Mouse (Mus musculus) right cerebral cortex, adult 18-20 months (tissue): Measurements from ENCODE around the gene Dennd4c.

Experiments
- DNase-seq: peaks from one replicate; pipeline ENCODE4 v3.0.0; 2022; ENCODE audit warnings: mixed read lengths

Gene Dennd4c

DNA sequence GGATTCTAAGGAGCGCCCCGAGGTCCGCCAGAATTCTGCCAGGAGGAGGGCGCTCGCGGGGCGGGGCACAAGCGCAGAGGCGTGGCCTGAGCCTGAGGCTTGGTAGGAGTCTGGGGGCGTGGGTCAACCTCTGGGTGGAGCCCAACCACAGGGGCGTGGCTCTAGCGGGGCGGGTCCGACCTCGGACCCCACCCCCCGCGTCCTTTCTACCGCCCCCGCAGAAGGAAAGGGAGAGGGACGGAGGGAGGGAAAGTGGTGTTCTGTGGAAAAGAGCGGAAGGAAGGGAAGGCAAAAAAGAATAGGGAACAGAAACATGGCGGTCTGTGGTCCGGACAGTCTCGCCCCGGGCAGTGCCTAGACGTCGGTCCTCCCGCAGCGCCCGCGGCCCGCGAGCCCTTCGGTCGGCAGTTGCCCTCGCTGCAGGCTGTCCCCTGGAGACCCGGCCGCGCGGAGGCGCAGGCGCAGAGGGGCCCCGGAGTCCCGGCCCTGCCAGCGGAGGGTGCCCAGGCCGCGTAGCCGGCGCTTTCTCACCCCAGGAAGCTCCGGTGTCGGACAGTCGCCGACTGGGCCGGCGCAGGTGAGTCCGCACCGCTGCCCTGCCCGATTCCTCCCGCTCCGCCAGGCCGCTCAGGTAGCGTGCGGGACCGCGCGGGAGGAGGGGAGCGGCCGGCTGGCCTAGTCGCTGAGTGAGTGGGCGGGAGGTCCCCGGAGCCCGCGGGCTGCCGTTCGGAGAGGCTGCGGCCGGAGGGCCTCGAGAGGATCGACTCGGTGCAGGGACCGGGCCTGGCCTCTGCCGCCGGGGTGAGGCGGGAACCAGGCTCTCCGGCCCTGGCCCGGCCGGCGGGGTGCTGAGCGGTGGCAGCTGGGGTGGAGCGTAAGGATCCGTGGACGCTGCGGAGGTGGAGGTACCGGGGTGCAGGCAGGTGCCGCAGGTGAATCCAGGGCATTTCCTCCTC, at the start of gene Dennd4c:
Gene Dennd4c, plus strand, starts transcription at position 220 of the 956 bp plus-strand sequence.
- peak; percentile 92 for DNase-seq

DNA sequence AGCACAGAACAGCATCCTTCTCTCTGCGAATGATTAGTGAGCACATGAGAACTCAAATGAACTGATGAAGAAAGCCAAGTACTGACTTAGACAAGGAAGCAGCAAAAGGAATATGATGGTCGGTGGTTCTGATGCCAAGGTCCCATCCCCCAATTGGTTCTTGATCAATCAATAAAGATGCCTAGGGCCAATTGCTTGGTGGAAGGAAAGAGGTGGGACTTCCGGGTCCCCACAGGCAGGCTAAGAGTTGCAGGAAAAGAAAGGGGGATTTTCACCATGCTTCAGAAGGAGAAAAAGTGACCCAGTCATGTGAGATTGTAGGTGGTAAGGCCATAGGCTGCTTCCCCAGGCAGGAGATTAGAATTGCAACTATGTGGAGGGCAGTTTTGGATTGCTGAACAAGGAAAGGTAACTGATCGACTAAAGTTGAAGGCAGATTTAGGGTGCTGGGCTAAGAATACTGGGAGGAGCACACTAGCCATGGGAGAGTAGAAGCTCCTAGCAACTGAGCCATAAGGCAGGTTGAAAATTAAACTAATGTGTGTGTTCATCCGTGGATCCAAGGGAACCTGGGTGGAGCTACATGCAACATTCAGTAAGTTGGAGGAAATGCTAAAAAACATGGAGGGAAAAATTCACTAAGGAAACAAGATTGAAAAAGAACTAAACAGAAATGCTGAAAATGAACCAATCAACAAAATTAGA, 49.0 kb upstream of the Dennd4c start:
- no peak for DNase-seq

DNA sequence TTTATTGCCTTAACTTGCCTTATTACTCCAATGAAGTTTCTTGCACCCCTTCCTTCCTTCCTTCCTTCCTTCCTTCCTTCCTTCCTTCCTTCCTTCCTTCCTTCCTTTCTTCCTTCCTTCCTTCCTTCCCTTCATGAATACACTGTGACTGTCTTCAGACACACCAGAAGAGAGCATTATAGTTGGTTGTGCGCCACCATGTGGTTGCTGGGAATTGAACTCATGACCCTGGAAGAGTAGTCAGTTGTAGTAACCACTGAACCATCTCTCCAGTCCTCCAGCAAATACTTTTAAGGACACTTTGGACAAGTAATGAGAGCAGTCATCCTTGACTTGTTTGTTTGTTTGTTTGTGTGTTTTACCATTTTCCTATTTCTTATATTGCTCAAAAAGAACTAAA, 39.6 kb upstream of the Dennd4c start:
- no peak for DNase-seq

DNA sequence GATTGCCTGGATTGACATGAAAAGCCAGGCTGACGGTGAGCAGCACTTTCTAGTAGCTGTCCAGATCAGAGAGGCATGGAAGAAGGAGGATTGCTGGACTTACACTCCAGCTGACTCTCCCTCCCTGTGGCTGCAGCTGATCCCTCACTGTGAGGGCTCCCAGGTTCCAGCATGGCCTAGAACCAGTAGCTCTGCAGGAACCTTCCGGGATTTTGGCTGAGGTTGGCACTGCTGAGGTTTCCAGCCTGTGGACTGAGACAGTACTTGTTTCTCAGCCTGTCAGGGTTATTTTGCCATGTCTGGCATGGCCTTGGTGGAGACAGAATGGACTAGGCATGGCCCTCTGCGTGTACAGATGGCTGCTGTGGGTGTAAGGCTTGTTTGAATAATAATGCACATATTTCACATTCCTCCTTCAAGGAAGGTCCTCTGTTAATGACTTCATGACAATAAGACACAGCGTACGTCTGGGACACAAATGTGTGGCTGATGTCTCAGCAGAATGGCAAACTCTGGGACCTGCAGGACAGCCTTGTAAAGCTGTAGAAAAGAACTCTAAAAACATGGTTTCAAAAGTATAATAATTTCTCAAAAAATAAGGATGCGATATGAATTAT, 38.2 kb upstream of the Dennd4c start:
- no peak for DNase-seq

DNA sequence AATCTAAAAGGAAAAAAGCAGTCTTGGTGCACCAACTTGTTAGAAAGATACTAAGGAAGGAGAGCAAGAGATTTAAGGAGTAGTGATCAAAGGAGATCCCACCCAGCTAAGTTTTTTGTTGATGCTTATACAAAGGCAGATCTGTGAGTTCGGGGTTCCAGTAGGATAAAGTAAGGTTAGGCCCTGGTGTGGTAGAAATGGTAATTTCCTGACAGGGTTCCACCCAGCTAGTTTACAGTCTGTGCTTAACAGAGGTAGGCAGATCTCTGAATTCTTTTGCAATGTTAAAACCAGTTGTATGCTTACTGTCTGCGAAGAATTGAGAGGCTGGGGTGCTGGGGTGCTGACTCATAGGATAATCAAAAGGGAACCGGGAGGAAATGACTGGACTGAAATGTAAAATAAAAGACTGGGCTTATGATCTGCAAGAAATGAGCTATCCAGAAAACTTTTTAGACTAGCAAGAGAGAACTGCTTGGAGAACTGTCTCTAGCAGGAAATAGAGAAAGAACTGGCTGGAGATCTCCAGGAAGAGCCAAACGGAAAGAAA, 37.6 kb upstream of the Dennd4c start:
- no peak for DNase-seq

DNA sequence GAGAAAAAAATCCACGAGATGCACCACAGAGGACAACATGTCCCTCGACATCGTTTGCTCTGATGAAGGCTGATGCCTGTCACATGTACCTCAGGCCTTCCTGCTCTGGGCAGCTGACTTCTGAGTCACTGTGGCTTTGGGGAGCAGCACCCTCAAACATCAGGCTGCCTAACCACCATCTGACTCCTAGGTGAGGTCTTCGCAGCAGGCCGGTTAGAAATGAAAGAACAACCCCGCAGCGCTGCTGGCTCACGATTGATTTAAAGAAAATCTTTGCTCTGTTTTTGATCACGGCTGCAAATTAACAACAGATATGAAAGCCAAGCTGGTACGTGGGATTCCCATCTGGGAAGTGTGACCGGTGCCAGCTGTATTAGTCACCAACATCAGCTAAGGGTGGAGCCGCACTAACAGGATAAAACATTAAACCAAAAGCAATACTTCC, 35.6 kb upstream of the Dennd4c start:
- peak; percentile 71 for DNase-seq

DNA sequence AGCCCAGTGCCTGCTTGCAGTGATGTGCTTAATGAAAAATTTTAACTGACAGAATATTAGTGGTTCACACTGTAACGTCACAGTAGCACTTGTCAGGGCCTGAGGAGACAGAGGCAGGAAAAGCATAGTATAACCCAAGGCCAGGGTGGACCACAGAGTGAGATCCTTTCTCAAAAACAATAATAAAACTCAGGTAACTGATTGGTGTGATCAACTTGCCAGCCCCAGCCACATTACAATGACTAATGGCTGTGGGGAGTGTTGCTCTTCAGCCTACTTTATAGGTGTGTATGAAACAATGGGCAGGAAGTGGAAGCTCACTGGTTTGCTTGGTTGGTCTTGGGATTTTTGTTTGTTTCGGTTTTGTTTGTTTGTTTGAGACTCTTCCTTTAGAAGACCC, 34.8 kb upstream of the Dennd4c start:
- no peak for DNase-seq

DNA sequence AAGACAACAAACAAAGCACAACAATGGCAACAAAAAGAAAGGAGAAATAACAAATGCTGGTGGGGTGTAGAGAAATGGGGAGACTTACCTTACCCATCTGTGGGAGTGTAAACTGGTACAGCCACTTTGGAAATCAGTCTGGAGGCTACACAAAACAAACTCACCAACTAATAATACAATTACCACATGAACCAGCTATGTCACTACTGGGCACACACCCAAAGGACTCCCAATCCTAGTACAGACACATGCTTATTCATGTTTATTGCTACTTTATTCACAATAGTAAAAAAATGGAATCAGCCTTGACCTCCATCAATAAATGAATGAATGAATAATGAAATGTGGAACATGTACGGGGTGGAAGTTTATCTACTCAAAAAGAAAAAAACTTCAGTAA, 33.0 kb upstream of the Dennd4c start:
- DNase-seq = no peak

DNA sequence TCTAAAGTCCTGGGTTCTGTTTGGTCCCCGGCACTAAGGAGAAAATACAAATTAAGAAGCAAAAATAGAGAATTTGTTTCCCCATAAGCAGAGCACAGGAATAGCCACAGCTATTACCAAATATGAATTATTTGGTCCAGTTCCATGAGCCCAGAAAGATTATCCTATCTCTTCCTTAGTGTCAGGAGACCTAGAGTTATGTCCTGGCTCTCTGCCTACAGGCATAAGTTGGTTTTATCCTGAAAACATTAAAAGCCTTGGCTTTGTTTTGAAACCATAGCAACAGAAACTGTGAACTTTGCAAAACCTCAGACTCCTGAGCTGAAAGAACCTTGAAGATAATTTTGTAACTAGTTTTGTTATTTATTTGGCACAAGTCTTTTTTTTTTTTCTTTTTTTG, 31.2 kb upstream of the Dennd4c start:
- DNase-seq = no peak

DNA sequence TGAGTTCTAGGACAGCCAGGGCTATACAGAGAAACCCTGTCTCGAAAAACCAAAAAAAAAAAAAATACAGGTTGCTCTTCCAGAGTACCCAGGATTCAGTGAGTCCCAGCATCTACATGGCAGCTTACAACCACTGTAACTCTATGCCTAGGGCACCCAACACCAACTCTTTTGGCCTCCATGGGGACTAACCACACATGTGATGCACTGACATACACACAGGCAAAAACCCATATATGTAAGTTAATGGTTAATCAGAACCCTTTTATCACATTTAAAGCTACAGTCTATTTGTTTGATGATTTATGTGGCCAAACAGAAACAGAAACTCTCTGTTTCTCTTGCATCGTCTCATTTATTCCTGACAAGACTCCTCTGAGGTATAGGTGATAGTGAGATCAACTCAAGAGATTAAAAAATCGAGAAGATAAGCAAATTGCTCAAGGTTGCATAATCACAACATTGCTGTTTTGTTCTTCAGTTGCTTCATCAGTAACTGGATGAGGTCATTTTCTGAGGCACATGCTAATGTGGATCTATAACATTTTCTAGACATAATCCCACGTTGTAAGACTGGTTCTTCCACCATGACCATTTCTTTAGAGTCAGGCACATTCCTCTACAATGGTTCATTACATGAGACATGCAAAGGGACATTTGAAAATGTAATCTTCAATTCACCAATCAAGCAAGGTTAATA, 29.3 kb upstream of the Dennd4c start:
- no peak for DNase-seq

DNA sequence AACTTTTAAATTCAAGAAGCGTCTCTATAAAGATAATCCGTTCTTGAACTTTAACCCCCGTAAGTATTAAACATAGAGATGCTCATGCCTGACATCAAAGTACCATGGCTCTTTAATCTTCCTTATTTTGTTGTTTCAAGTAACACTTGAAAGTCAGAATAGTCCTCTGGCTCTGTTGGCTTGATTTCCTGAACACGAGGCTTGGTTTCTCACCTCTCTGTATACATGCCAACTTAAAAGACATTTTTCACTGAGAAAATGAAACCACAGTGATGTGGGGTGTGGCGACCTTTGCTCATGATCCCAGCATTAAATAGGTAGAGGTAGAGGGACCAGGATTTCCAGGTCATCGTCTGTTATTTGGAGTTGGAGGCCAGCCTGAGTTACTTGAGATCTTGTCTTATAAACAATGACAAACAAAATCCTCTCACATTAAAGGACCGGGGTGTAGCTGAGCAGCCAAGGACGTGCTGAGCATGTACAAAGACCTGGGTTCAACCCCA, 26.4 kb upstream of the Dennd4c start:
- DNase-seq = no peak

DNA sequence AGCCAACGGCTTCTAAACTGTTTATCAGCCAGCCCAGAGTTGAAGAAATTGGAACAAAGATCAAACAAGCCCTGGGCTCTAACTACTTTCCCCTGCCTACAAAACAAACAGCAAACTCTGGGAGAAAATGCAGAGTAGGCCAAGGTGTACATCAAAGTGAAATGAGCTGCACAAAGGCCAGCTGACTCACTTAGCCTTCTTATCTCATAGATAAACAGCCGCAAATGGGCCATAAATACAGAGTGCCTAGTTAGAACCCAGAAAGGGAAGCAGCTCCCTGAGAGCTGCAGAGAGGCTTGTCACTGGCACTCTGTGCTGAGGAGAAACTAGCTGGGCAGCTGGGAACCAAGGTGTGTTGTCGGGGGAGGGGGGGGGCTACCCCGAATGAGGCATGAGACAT, 23.2 kb upstream of the Dennd4c start:
- no peak for DNase-seq

DNA sequence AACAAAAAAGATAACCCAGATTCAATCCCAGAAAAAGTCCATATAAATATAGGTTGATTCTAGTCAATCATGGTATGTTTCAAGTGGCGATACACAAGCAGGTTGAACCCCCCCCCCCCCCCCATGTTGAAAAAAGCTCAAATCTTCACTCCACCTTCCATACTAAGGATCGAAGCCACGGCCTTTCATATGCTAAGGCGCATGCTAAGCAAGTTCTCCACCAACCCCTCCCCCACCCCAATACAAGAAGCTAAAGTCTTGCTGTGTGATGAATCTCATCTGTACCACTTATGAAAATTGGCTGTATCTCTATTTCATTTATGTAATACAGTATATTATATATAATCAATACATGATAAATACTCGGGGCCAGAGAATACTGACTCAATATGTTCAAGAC, 22.2 kb upstream of the Dennd4c start:
- no peak for DNase-seq

DNA sequence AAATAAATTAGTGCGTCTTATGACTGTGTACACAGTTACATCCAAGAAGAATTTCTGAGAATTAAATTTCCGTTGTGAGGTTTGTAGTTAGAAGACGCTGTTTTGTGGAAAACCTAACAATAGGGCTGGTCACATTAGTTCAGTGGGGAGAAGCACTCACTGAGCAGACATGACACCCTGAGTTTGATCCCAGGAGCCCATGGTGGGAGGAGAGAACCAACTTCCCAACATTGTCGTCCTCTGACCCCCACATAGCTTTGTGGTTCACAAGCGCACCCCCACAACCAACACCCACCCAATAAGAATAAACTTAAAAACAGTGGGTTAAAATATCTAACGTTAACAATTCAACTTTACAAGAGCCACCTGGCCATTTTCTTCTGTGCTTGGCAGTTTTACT, 18.5 kb upstream of the Dennd4c start:
- DNase-seq = no peak

DNA sequence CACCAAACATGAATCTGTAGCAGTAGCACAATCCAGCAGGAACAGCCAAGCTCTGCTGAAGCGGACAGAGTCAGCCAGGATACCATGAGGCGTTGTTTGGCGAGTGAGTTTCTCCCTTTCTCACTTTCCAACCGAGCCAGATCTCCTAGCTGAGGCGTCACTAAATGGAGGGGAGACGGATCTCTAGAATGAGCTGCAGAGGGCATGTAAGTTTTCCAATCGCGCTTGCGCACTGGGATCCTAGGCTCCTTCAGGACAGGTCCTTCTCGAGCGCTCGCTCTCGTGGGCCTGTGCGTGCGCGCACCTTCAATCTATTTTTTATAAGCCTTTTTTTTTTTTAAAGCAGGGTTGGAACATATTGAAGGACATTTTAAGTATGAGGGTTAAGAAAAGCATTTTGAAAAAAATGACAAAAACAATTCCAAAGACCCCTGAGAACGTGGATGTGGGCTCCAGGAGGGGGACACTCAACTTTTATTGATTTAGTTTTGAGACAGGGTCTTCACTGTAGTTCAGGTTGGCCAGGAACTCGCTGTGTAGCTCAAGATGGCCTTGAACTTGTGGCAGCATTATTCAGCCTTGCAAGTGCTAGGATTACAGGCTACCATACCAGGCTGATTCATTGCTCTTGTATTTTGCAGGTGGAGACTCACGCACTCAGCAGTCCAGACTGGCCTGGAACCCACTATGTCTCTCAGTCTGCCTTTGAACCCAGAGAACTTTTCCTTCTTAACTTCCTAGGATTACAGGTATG, 14.1 kb upstream of the Dennd4c start:
- DNase-seq = no peak

DNA sequence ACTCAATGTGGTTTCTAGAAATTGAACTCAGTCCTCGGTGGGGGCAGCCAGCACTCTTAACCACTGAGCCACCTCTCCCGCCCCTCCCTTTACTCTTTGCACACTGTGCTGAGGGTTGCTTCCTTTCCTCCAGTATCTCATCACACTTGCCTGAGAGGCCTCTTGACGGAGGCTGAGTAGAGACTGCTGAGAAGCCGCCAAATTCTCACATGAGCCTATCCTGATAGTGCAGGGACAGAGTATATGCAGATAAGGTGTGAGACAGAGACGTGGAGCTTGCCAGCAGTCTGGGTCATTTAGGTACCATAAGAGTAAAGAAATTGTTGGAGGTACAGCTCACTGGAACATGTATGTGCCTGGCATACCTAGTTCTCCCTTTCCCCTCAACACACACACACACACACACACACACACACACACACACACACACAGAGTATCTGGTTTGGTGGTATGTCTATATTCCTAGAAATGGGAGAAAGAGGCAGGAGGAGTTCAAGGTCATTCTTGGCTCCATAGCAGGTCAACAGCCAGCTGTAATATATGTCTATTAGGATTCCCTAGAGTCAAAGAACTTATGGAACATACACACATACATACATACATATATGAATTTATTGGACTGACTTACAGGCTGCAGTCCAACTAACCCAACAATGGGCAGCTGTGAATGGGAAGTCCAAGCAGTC, 8.9 kb upstream of the Dennd4c start:
- no peak for DNase-seq

DNA sequence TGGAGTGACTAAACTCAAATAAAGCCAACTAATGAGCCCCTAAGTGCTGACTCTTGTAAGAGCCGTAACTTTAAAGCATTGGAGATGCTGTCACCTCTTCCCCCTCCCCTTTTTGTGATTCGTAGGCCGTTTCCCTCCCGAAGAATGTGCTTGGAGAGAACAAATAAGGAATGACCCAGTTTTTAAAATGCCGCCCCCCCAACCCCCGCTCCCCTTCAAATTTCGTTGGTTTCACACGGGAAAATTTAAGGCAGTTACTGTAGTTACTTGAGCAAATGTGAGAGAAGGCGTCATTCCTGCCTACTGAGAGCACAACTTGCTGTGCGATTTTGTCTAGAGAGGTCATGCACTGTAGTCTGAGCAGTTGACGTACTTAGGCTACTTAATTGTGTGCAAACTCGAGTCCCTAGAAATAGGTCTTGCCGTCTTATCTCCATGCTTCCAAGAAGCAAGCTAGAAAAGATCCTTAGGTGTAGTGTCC, 1.0 kb downstream of the Dennd4c start:
- DNase-seq = peak; percentile 31

DNA sequence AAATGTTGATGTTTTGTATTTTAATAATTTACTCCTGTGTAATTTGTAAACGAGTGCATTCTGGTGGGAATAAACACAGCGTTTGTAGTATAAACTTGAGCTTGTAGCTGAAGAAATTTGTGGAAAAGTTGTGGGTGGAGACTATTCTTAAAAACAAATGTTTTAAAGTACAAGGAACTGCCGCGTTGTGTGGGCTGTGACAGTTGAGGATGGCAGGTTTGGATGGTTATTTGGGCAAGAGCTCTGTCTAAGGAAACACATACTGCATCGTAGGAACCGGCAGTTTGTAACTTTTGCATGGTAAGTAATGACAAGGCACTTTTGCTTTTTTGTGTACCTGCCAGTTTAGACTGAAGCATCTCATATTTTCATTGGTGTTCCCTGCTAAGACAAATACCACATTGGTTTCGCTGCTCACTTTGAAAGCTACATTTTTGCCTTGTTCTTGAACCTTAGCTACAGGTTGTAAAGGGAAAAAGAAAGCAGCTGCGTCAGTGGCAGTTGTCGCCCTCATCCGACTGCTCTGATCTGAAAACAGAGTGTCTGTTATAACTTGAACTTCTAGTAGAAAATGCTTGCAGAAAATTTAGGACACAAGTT, 2.1 kb downstream of the Dennd4c start:
- DNase-seq = peak; percentile 39

DNA sequence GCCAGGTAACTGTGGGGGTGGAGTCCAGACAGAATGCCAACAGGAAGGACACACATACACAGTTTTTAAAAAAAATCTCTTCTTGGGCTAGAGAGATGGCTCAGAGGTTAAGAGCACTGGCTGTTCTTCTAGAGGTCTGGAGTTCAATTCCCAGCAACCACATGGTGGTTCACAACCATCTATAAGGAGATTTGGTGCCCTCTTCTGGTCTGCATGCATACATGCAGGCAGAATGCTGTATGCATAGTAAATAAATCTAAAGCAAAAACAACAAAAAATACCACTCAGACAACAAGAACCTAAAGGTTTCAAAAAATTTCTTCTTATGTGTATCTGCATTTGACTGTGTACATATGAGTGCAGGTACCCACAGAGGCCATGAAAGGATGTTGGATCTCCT, 16.0 kb downstream of the Dennd4c start:
- DNase-seq = no peak

DNA sequence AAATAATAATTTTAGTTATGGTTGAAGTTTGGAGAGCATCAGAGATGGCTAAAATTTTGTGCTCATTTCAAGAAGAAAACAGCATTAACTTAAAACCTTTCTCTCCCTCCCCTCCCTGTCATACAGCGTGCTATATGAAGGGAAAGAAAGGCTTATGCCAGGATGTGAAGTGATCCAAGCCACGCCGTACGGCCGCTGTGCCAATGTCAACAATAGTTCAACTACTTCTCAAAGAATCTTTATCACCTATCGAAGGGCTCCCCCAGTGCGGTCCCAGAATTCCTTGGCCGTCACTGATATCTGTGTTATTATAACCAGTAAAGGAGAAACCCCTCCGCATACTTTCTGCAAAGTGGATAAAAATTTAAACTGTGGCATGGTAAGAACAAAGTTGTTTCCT, 29.2 kb downstream of the Dennd4c start:
- no peak for DNase-seq

DNA sequence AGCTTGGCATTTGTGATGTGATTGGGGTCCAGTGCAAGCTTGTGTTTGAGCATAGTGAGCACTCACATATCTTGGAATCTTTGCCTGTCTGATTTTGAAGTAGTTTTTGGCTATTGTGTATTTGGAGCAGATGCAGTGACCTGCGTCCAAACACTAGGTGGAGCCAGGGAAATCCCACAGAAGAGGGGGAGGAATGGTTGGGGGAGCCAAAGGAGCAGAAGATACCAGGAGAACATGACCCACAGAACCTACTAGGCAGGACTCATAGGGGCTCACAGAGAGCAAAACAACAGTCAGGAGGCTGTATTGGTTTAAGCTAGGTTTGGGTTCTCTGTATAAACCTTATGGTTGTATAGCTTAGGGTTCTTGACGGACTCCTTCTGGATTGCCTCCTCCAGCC, 62.2 kb downstream of the Dennd4c start:
- no peak for DNase-seq
